Mouse (Mus musculus): ENCODE results near the gene Akap7. TPM values are rescaled to one million over a fixed set of nuclear protein-coding genes. Genes with fewer than 3 reads are reported as not detected.
"Not testable (repeated sequence)": the region's sequence is repeated elsewhere in the genome, so short reads cannot be mapped to it uniquely, and the experiment has no call there.

The Akap7 gene
- total RNA-seq, 2 experiments from 2014 or later = 14.7 to 20.7 TPM

- no peak for DNase-seq (ENCODE audit: low spot score)
Measured at GRCm38 (mm10) chr10:25198048-25198447, 109.6 kb downstream of the Akap7 start.

GRCm38 (mm10) chr10:25192180-25193073 is 115.2 kb downstream of the Akap7 start:
- no peak for DNase-seq (ENCODE audit: low spot score)

- no peak for DNase-seq (ENCODE audit: low spot score)
Measured at GRCm38 (mm10) chr10:25191166-25191565, 116.5 kb downstream of the Akap7 start.

- not testable (repeated sequence) for DNase-seq (ENCODE audit: low spot score)
Measured at GRCm38 (mm10) chr10:25186240-25186639, 121.4 kb downstream of the Akap7 start.

GRCm38 (mm10) chr10:25185691-25186090 is 122.0 kb downstream of the Akap7 start:
- DNase-seq (ENCODE audit: low spot score) = no peak

GRCm38 (mm10) chr10:25184819-25185603 is 122.7 kb downstream of the Akap7 start:
- DNase-seq (ENCODE audit: low spot score) = no peak

GRCm38 (mm10) chr10:25183271-25183670 is 124.4 kb downstream of the Akap7 start:
- DNase-seq (ENCODE audit: low spot score) = no peak

GRCm38 (mm10) chr10:25179030-25179429 is 128.6 kb downstream of the Akap7 start:
- no peak for DNase-seq (ENCODE audit: low spot score)

GRCm38 (mm10) chr10:25177270-25177669 is 130.4 kb downstream of the Akap7 start:
- DNase-seq (ENCODE audit: low spot score) = no peak

GRCm38 (mm10) chr10:25174872-25175271 is 132.8 kb downstream of the Akap7 start:
- DNase-seq (ENCODE audit: low spot score) = no peak

GRCm38 (mm10) chr10:25167365-25168194 is 140.1 kb downstream of the Akap7 start:
- DNase-seq (ENCODE audit: low spot score) = no peak

GRCm38 (mm10) chr10:25163510-25163909 is 144.2 kb downstream of the Akap7 start:
- not testable (repeated sequence) for DNase-seq (ENCODE audit: low spot score)

GRCm38 (mm10) chr10:25161701-25162100 is 146.0 kb downstream of the Akap7 start:
- DNase-seq (ENCODE audit: low spot score) = no peak

GRCm38 (mm10) chr10:25158651-25159050 is 149.0 kb downstream of the Akap7 start:
- no peak for DNase-seq (ENCODE audit: low spot score)

- no peak for DNase-seq (ENCODE audit: low spot score)
Measured at GRCm38 (mm10) chr10:25157339-25157738, 150.3 kb downstream of the Akap7 start.

GRCm38 (mm10) chr10:25154225-25154624 is 153.4 kb downstream of the Akap7 start:
- no peak for DNase-seq (ENCODE audit: low spot score)

GRCm38 (mm10) chr10:25151172-25151800 is 156.4 kb downstream of the Akap7 start:
- DNase-seq (ENCODE audit: low spot score) = no peak

- DNase-seq (ENCODE audit: low spot score) = no peak
Measured at GRCm38 (mm10) chr10:25145851-25146250, 161.8 kb downstream of the Akap7 start.

- no peak for DNase-seq (ENCODE audit: low spot score)
Measured at GRCm38 (mm10) chr10:25144787-25145761, 162.6 kb downstream of the Akap7 start.

- no peak for DNase-seq (ENCODE audit: low spot score)
Measured at GRCm38 (mm10) chr10:25141781-25142180, 165.9 kb downstream of the Akap7 start.
